Mouse (Mus musculus): Measurements from ENCODE around the gene Cadps2. TPM values are rescaled to one million over a fixed set of nuclear protein-coding genes. Genes with fewer than 3 reads are reported as not detected.

Gene Cadps2
- polyA plus RNA-seq, 1 experiment, result not detected

DNA sequence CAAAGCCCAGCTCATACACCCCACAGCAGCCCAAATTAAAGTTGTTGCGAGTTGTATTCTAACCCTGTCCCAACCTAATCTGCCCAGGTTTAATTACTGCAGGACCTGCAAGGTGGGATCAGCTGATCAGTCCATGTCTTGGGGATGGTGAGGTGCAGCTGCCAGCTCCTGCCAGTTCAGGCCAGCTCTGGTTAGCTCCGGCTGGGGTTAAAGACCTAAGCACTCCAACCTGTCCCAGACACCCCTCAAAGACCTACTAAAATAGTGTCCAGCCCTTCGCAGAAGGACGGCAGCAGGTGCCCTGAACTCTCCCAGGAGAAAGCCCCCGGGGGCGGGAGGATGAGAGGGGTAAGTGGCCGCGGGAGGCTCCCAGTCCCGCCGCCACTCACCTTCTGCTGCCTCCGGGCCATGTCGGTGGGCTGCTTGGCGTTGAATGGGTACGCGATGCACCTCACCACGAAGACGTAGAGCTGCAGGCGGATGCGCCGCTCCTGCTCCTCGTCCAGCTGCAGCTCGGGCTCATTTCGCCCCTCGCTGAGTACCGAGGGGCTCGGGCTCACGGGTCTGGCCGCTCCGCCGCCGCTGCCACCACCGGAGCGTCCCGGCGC is 716 bp downstream of the Cadps2 start:
- Histone ChIP-seq H3K27ac (ENCODE audit: insufficient read depth, low read length) (no peak overlapping the region), H3K4me3 (ENCODE audit: insufficient read depth, low read length) (peak overlapping the region; percentile 80; the same call in 1 of the 2 replicates), H3K4me1 (ENCODE audit: control insufficient read depth, insufficient read depth, low read length) (no peaks in the 10 kb centered on the region)
- TF ChIP-seq CTCF (IDR thresholded peaks at IDR 0.05; ENCODE audit: borderline replicate concordance, insufficient read depth, low read length), result no peak

DNA sequence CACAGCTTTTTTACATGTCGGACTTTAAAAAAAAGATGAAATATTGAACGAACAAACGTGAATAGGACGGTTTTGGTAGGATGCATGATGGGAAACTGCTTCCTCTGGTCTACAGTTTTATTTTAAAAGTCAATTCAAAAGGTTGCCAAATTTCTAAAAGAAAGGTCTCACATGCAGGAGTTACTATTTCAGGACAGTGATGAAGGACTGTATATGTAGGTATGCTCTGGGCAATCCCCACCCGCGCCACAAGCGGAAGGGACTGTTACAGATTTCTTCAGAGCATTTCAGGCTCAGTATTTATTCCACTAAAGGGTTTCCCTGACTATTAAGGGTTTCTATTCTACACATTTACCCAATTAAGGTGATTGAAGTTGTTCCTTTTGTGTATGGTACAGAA is 1.6 kb downstream of the Cadps2 start:
- TF ChIP-seq POLR2A (IDR thresholded peaks at IDR 0.05; ENCODE audit: low read depth, low read length) (no peak), CTCF (IDR thresholded peaks at IDR 0.05; ENCODE audit: borderline replicate concordance, insufficient read depth, low read length) (no peak)
- no peak overlapping the region for H3K27ac ChIP-seq (ENCODE audit: insufficient read depth, low read length)
- no peaks in the 10 kb centered on the region for H3K4me1 ChIP-seq (ENCODE audit: control insufficient read depth, insufficient read depth, low read length)
- no peak overlapping the region for H3K4me3 ChIP-seq (ENCODE audit: insufficient read depth, low read length)

DNA sequence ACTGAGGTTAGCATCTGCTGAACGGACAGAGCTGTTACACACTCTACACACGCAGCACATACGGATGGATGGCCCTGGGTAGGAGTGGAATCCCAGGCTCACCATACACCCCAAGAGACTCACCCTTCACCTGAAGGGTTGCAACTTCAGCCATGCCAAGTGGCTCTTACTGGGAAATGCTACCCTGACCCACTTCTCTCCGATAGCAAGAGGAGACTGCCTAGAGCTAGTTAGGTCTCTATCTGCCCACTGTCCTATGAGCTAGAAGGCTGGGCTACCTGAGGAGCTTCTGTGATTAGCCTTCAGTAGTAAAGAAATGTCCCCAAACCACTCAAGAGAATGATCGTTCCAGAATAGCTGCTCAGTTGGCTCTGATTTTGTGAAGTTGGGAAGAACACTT is 2.1 kb downstream of the Cadps2 start:
- Histone ChIP-seq H3K27ac (ENCODE audit: insufficient read depth, low read length) (no peak overlapping the region), H3K4me1 (ENCODE audit: control insufficient read depth, insufficient read depth, low read length) (no peaks in the 10 kb centered on the region), H3K4me3 (ENCODE audit: insufficient read depth, low read length) (no peak overlapping the region)
- TF ChIP-seq CTCF (IDR thresholded peaks at IDR 0.05; ENCODE audit: borderline replicate concordance, insufficient read depth, low read length) (no peak), POLR2A (IDR thresholded peaks at IDR 0.05; ENCODE audit: low read depth, low read length) (no peak)

DNA sequence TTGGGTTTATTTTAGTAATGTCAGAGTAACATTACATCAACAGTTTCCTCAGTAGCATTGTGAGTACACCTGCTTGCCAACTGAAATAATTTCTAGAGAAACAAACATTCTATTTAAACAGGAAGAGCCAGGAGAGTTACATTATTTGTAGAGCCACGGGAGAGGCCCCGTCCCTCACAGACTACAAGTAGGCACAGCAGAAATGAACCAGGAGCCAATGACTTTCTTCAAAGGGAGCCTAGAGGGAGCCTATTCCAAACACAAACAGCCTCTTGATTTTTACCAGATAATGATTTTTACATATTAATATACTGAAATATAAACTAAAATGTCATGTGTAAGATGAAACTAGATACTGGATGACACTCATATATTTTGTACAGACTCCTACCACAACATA is 2.5 kb downstream of the Cadps2 start:
- TF ChIP-seq CTCF (IDR thresholded peaks at IDR 0.05; ENCODE audit: borderline replicate concordance, insufficient read depth, low read length) (no peak), POLR2A (IDR thresholded peaks at IDR 0.05; ENCODE audit: low read depth, low read length) (no peak)
- H3K27ac ChIP-seq (ENCODE audit: insufficient read depth, low read length), result no peak overlapping the region
- H3K4me3 ChIP-seq (ENCODE audit: insufficient read depth, low read length), result no peak overlapping the region
- no peaks in the 10 kb centered on the region for H3K4me1 ChIP-seq (ENCODE audit: control insufficient read depth, insufficient read depth, low read length)

DNA sequence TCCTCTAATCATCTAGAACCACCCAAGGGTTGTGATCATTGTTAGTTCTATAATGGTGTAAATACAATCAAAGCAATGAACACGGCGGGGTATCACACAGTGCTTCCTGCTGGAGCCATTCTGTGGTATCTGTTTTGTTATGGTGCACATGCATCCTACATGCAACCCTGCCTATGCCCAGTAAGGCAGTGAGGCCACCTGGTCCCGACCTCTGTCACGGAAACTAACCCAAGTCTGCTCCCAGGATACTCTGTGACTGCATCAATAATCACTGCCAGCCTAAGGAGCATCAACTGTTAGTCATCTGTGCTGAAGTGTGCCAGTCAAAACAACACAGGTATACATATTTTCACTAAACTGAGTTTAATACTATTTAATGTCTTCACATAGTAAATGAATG is 3.7 kb downstream of the Cadps2 start:
- no peaks in the 10 kb centered on the region for H3K4me1 ChIP-seq (ENCODE audit: control insufficient read depth, insufficient read depth, low read length)
- no peak for TF ChIP-seq POLR2A (IDR thresholded peaks at IDR 0.05; ENCODE audit: low read depth, low read length)
- no peak for TF ChIP-seq CTCF (IDR thresholded peaks at IDR 0.05; ENCODE audit: borderline replicate concordance, insufficient read depth, low read length)
- H3K4me3 ChIP-seq (ENCODE audit: insufficient read depth, low read length), result no peak overlapping the region
- no peak overlapping the region for H3K27ac ChIP-seq (ENCODE audit: insufficient read depth, low read length)

DNA sequence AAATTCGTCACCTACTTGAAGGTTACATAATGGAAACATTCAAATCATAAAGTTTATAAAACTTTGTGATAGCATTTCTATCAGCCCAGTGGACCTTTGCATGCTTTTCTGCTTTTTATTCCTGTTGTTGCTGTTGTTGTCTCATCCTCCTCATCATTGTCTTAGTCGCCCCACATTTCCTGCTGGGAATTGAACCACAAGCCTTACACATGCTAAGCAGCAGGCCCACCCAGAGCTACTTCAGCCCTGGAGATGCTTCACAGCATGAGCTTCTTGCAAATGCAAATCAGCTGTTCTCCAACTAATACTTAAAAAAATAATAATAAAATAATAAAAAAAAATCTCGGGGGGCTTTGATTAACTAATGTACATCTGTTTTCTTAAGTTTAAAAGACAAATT is 8.5 kb downstream of the Cadps2 start:
- no peaks in the 10 kb centered on the region for H3K4me1 ChIP-seq (ENCODE audit: control insufficient read depth, insufficient read depth, low read length)
- TF ChIP-seq POLR2A (IDR thresholded peaks at IDR 0.05; ENCODE audit: low read depth, low read length) (no peak), CTCF (IDR thresholded peaks at IDR 0.05; ENCODE audit: borderline replicate concordance, insufficient read depth, low read length) (no peak)
- no peak overlapping the region for H3K27ac ChIP-seq (ENCODE audit: insufficient read depth, low read length)
- no peak overlapping the region for H3K4me3 ChIP-seq (ENCODE audit: insufficient read depth, low read length)

DNA sequence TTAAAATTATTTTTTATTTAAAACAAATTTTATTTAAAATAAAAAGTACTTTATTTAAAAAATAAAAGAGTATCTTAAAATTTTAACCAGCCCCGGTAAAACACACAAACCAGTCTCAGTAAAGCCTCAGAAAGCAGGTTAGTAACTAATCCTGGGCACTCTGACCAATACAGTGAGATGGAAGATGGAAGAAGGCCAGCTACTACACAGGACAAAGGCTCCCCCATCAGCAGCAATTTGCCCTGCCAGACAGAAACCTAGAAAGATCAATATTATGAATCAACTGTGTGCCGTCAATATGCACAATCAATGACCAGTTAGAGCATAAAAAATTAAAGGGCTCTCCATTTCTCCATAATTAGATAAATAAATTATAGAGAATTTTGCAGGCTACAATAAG is 9.9 kb downstream of the Cadps2 start:
- no peaks in the 10 kb centered on the region for H3K4me1 ChIP-seq (ENCODE audit: control insufficient read depth, insufficient read depth, low read length)
- no peak overlapping the region for H3K4me3 ChIP-seq (ENCODE audit: insufficient read depth, low read length)
- H3K27ac ChIP-seq (ENCODE audit: insufficient read depth, low read length), result no peak overlapping the region
- no peak for TF ChIP-seq CTCF (IDR thresholded peaks at IDR 0.05; ENCODE audit: borderline replicate concordance, insufficient read depth, low read length)
- TF ChIP-seq POLR2A (IDR thresholded peaks at IDR 0.05; ENCODE audit: low read depth, low read length), result no peak

DNA sequence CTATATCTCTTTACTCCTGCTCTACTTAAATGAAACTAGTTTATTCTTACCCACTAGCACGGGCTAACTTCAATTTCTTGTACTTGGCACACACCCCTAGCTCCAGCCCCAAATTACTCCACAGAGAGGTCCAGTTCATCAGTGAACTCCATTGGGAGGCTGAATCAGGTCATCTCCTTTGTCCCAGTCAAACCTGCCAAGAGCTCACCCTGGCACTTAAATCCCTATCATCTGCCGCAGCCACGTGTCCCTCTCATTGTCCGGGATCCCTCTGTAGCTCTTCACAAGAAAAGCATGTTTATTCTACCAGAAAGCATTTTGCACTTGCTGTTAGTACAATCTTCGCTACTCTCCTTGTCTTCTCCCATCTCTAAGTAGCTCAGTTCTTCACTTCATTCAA is 17.4 kb downstream of the Cadps2 start:
- no peak overlapping the region for H3K27ac ChIP-seq (ENCODE audit: insufficient read depth, low read length)
- no peaks in the 10 kb centered on the region for H3K4me1 ChIP-seq (ENCODE audit: control insufficient read depth, insufficient read depth, low read length)
- no peak overlapping the region for H3K4me3 ChIP-seq (ENCODE audit: insufficient read depth, low read length)
- TF ChIP-seq POLR2A (IDR thresholded peaks at IDR 0.05; ENCODE audit: low read depth, low read length), result no peak
- TF ChIP-seq CTCF (IDR thresholded peaks at IDR 0.05; ENCODE audit: borderline replicate concordance, insufficient read depth, low read length), result no peak

DNA sequence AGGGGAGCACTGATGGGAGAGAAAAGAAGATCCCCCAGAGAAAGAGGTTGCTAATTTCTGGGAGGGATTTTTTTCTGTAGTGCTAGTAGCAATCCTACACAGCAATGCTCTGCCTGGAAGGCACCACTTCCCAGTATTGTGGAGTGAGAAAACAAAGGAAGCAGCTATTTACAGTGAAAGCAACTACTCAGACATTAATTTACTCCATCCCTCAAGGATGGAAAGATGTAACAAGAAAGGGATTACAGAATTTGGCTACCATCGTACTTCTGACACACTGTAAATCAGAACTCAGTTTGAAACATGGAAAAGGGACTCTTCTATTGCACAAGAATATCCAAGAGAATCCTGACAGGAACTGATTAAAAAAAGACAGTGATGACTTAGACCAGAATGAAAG is 29.1 kb downstream of the Cadps2 start:
- TF ChIP-seq POLR2A (IDR thresholded peaks at IDR 0.05; ENCODE audit: low read depth, low read length), result no peak
- no peak for TF ChIP-seq CTCF (IDR thresholded peaks at IDR 0.05; ENCODE audit: borderline replicate concordance, insufficient read depth, low read length)
- Histone ChIP-seq H3K4me1 (ENCODE audit: control insufficient read depth, insufficient read depth, low read length) (no peaks in the 10 kb centered on the region), H3K27ac (ENCODE audit: insufficient read depth, low read length) (no peak overlapping the region), H3K4me3 (ENCODE audit: insufficient read depth, low read length) (no peak overlapping the region)

DNA sequence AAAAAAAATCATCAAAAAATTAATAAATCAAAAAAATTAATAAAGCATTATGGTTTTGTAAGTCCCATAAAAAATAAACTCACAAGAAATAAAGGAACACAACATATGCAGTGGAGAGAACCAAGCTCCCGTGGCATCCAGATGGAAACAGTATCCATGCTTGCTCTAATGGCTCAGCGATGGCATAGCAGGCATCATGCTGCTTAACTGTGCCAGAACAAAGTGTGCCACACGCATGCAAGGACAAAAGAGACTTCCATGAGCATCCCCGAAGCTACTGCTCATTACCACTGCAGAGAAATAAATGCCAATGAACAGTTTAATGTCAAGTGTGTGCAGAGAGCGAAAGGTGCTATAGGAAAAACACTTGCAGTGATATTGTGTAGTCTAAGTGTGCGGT is 29.9 kb downstream of the Cadps2 start:
- H3K4me3 ChIP-seq (ENCODE audit: insufficient read depth, low read length), result no peak overlapping the region
- TF ChIP-seq POLR2A (IDR thresholded peaks at IDR 0.05; ENCODE audit: low read depth, low read length) (no peak), CTCF (IDR thresholded peaks at IDR 0.05; ENCODE audit: borderline replicate concordance, insufficient read depth, low read length) (no peak)
- no peaks in the 10 kb centered on the region for H3K4me1 ChIP-seq (ENCODE audit: control insufficient read depth, insufficient read depth, low read length)
- H3K27ac ChIP-seq (ENCODE audit: insufficient read depth, low read length), result no peak overlapping the region

DNA sequence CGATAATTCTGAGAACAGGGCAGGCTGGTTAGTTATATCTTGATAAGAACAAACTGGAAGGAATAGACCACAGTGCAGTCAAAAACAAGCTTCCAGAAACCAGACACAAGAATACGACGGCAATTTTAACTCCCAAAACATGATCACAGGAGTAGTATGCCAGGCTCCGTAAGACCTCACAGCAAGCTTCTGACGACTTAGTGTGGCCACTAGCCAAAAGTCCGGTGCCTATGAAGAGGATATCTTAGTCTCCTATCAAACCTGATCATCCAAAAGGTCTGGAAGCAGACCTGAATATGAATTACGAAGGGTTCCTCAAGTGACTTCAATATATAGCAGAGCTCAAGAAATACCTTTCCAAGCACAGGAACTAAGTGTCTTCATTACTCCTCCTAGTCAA is 33.9 kb downstream of the Cadps2 start:
- no peak for TF ChIP-seq CTCF (IDR thresholded peaks at IDR 0.05; ENCODE audit: borderline replicate concordance, insufficient read depth, low read length)
- no peak for TF ChIP-seq POLR2A (IDR thresholded peaks at IDR 0.05; ENCODE audit: low read depth, low read length)
- Histone ChIP-seq H3K4me1 (ENCODE audit: control insufficient read depth, insufficient read depth, low read length) (no peaks in the 10 kb centered on the region), H3K27ac (ENCODE audit: insufficient read depth, low read length) (no peak overlapping the region), H3K4me3 (ENCODE audit: insufficient read depth, low read length) (no peak overlapping the region)
